Mouse (Mus musculus): Measurements from ENCODE around the gene Npepps.
"Not testable (repeated sequence)": the region's sequence is repeated elsewhere in the genome, so short reads cannot be mapped to it uniquely, and the experiment has no call there.

The Npepps gene

GRCm38 (mm10) chr11:97292731-97293130 is 12.3 kb upstream of the Npepps start:
- DNase-seq (ENCODE audit: low read depth), result no peak

DNA sequence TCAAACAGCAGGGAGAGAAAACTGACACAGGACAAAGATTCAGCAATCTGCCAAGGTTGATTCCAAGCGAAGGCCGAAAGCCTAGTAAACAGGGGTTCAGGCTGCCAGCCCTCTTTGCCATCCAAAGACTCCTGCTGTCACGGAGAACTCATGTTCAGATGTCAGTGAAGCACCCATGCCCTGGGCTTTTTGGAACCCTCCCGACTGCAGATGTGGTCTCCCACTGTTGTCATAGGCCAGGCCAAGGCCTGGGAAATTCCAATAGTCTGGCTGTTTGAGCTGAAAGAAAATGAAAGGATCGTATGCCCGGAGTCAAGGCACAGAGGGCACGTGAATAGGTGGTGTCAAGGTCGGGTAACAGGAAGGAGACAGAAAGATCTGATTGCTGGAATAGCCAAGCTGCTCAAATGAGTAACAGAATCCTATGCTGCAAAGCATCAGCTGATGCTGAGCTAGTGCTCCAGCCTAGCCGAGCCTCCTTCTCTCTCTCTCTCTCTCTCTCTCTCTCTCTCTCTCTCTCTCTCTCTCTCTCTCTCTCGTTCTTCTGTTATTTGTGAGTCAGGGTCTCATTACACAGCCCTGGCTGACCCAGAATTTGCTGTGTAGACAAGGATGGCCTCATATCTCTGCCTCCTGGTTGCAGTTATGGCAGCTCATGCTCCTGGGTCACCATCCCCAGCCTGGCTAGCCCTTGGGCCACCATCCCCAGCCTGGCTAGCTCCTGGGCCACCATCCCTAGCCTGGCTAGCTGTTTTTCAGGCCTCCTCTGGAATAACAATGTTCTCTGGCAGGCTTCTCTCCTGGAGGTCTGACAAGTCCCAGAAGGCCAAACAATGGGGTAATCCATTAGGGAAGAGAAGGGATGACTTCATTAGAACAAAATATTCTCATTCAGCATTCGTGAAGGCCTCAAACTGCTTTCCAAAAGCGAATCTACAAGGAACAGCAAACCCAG is 9.1 kb upstream of the Npepps start:
- peak; percentile 66 for DNase-seq (ENCODE audit: low read depth)

- DNase-seq (ENCODE audit: low read depth), result no peak
These were observed 7.2 kb upstream of the Npepps start for GRCm38 (mm10) chr11:97287643-97288042.

DNA sequence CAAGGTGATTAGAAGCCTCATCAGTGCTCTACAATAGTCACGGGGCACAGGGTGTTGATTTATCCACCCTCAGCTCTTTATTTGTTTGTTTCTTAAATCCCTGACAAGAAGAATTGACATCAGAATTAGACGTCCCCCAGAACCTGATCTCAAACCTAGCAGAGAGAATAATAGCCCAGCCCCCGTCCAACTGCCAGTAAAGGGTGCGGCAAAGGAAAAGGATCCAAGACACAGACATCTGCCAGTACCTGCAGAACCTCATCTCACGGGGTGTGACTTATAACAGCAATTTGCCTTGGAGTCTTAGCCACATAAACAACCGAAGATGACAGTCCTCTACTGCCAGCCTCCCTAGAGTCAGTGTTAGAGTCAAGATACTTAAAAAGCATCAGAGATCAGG is 6.5 kb upstream of the Npepps start:
- no peak for DNase-seq (ENCODE audit: low read depth)

GRCm38 (mm10) chr11:97285852-97286775 is 5.7 kb upstream of the Npepps start:
- peak; percentile 77 for DNase-seq (ENCODE audit: low read depth)

GRCm38 (mm10) chr11:97284854-97285253 is 4.4 kb upstream of the Npepps start:
- no peak for DNase-seq (ENCODE audit: low read depth)

DNA sequence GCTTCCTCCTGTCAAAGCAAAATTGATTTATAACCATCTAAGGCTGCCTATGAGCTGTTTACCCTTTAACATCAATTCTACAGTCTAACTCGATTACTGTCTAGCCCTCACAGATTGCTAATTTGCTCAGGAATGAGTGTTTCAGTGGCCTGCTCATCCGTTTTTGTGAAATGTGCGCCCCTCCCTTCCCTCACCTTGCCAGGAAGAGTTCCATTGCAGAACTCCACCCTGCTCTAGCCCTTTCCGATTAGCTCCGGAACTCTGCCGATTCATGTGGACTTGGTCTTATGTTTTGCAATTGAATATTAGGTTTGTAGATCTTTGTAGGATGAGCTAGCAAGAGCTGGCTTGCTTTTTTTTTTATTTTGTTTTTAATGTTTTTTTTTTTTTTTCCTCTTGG is 1.7 kb upstream of the Npepps start:
- DNase-seq (ENCODE audit: low read depth), result peak; percentile 30

- DNase-seq (ENCODE audit: low read depth), result peak; percentile 81
These were observed 828 bp downstream of the Npepps start for GRCm38 (mm10) chr11:97279405-97280215.

GRCm38 (mm10) chr11:97279040-97279404 is 1.4 kb downstream of the Npepps start:
- DNase-seq (ENCODE audit: low read depth), result no peak

GRCm38 (mm10) chr11:97278456-97278855 is 2.0 kb downstream of the Npepps start:
- DNase-seq (ENCODE audit: low read depth), result no peak

DNA sequence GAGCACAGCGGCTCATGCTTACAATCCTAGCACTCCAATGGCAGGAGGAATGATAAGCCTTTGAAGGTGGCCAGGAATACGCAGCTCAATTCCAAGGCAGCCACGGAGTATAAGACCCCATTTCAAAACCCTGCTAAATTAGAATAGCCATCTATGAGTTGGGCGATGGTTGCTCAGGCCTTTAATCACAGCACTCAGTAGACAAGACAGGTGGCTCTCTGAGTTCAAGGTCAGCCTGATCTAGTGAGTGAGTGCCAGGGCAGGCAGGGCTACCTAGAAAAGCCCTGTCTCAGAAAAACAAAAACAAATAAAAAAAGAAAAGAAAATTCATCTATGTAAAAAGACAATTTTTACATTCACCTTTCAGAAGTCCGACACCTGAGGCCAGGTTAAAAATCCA is 3.3 kb downstream of the Npepps start:
- no peak for DNase-seq (ENCODE audit: low read depth)

GRCm38 (mm10) chr11:97276019-97276418 is 4.4 kb downstream of the Npepps start:
- no peak for DNase-seq (ENCODE audit: low read depth)

DNA sequence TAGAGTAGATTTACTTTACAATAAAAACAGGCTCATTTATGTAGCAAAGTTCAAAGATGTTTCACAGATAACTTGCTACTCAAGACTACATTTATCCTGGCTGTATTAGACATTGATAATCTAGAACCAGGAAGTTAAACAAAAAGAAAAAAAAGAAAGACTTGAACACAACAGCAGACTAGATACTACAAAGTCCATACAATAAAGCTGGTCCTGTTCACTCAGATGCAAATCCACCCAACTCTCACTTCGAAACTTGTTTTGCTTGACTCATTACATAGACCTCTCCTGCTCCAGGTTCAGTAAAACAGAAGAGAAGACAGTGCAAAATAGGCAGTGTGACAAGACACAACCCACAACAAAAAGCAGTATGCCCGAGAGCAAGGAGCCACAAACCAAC is 5.1 kb downstream of the Npepps start:
- DNase-seq (ENCODE audit: low read depth), result no peak

GRCm38 (mm10) chr11:97274947-97275346 is 5.5 kb downstream of the Npepps start:
- DNase-seq (ENCODE audit: low read depth), result not testable (repeated sequence)

GRCm38 (mm10) chr11:97273613-97274012 is 6.8 kb downstream of the Npepps start:
- no peak for DNase-seq (ENCODE audit: low read depth)

DNA sequence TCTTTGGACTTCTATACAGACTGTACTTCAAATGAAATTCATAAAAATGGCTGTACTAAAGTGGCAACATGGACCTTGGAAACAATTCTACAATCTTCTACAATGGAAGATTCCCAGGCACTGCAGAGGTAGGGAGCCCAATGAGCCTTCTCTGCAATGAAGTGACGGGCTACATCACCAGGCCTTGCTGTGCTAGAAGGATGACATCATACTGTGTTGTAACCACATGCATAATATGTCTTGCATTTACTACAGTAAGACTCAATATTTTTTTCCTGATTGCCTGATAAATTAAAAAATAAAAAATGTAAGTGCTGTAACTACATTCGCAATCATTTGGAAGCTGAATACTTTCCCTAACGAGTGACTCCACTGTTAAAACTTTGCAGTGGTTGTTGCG is 7.6 kb downstream of the Npepps start:
- DNase-seq (ENCODE audit: low read depth), result no peak

DNA sequence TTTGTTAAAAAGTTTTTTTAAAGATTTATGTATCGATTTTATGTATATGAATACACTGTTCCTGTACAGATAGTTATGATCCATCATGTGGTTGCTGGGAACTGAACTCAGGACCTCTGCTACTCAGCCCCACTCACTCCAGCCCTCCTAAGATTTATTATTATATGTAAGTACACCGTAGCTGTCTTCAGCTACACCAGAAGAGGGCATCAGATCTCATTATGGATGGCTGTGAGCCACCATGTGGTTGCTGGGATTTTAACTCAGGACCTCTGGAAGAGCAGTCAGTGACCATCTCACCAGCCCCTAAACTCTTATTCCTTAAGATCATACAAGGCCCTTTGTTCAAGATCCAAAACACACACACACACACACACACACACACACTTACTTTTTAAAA is 10.4 kb downstream of the Npepps start:
- DNase-seq (ENCODE audit: low read depth), result not testable (repeated sequence)

DNA sequence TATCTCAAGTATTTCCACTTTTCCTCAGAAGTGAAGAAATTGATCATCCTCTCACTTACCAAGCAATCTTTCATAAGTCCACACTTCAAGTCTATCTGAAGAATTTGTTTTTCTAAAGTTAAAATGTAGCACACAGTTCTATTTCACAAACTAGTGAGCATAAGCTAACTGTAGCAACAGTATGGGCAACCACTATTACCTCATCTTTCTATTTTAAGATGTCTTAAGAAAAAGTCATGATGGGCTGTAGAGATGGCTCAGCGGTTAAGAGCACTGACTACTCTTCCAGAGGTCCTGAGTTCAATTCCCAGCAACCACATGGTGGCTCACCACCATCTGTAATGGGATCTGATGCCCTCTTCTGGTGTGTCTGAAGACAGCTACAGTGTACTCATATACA is 13.9 kb downstream of the Npepps start:
- not testable (repeated sequence) for DNase-seq (ENCODE audit: low read depth)

DNA sequence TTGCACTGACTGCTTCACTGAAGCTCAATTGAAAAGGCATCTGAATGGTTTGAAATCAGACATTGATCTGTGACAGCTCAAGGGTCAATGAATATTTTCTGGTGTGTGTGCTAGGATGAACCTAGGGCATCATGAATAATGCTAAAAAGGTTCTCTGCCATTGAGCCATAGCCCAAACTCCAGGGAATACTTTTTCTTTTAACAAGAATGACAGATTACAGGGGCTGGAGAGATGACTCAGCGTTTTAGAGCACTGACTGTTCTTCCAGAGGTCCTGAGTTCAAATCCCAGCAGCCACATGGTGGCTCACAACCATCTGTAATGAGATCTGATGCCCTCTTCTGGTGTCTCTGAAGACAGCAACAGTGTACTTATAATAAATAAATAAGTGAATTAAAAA is 30.8 kb downstream of the Npepps start:
- peak; percentile 31 for DNase-seq (ENCODE audit: low read depth)

DNA sequence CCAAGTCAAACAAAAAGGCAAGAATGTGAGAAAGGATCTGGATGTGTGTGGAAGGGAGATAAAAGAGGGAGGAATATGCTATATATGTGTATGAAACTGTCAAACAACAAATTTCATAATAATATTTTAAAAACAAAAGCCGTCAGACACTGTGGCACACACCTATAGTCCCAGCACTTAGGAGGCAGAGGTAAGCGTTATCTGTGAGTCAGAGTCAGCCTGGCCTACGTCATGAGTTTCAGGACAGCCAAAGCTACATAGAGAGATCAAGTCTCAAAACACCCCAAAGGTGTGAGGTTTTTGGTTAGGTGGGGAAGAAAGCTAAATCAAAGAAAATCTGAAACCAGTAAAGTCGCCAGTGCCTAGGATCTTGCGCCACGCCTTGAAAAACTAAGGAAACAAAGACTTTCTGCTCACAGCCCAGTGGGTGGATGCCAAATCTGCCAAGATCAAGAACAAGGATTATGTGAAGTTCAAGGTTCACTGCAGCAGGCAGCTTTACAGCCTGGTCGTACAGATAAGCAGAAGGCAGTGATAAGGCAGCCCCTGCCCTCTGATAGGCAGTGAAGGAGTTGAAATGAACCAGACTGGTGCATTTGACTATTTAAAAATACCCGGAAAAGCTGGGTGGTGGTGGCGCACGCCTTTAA is 33.8 kb downstream of the Npepps start:
- no peak for DNase-seq (ENCODE audit: low read depth)

- DNase-seq (ENCODE audit: low read depth), result no peak
These were observed 39.1 kb downstream of the Npepps start for GRCm38 (mm10) chr11:97241321-97241720.
